Mouse (Mus musculus): ENCODE results near the gene Rnf225.

DNA sequence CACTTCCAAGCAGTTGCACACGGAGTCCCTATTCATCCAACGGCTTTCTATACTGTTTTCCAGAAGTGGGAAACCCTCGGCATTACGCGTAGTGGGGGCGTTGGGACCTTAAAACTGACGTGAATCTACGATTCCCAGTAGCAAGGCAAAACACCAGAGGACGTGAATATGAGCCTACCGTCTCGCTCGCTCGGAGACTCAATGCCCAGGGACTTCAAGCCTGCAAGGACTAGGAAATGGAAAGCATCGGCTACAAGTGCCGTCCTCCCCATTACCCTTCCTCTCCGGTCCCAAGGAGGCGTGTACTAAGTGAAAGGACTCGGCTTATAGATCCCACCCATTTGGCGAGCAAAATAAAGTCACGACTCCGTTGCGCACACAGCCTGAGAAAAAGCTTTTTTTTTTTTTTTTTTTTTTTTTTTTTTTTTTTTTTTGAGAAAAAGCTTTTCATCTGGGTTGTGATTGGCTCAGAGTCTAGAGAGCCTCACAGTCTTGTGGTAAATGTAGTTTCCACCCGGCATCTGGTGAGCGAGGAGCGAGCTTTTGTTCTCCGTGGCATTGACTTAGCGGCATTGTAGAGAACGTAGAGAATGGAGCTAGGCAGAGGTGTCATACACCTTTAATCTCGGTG is 34.4 kb downstream of the Rnf225 start:
- peak; percentile 47; the same call in 1 of the 2 replicates for TF ChIP-seq POLR2A (IDR thresholded peaks at IDR 0.05; ENCODE audit: borderline replicate concordance, insufficient read depth, low read length)
- TF ChIP-seq CTCF (IDR thresholded peaks at IDR 0.05; ENCODE audit: borderline replicate concordance, insufficient read depth, low read depth, low read length), result no peak
